In the genomic region with DNA sequence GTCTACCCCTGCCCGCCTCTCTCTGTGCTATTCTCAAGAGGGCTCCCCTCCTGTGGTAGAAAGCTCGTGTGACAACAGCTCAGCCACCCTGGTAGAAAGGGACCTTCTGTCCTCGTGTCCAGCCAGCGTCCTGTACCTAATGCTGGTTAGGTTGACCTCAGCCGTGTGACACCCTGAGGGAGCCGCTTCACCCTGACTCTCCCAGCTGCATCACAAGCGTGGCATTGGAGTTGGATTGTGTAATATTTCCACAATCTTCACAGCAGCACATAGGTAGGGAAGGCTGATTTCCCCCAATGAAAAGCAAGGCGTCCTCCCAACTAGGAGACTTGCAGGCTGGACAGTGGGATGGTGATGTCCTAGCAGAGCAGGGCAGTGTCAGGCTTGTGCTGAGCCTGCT, we compare ENCODE assay signal across 14 mouse cellular contexts. TPM values are rescaled to one million over a fixed set of nuclear protein-coding genes. Genes with fewer than 3 reads are reported as not detected.
DNase-seq lines count a peak whose midpoint lies in the region; ATAC-seq and TF ChIP-seq lines count a peak whose summit lies in the region.
"Had no signal": no experiment of that assay in that cellular context is flagged by ENCODE, and none has a peak within 500 bp of the region (broad histone marks: within the 10 kb centered on the region; RNA-seq: fewer than 3 reads in every experiment).

No protein-coding gene starts in this region.

- H3K4me2 ChIP-seq in liver, embryonic 14.5 days (ENCODE audit: low read depth): peak overlapping the region; percentile 17; the same call in 1 of the 2 replicates
- H3K4me2 ChIP-seq: neural tube, embryonic 12.5 days had no signal

- TF ChIP-seq POLR2A in spleen, adult 2 months (IDR thresholded peaks at IDR 0.05; ENCODE audit: low read depth, low read length): no peak

- TF ChIP-seq CTCF in spleen, adult 2 months (IDR thresholded peaks at IDR 0.05; ENCODE audit: extremely low read depth, insufficient read depth, insufficient read length, insufficient replicate concordance): no peak
- TF ChIP-seq CTCF in liver, embryonic 14.5 days (IDR thresholded peaks at IDR 0.05; ENCODE audit: low read depth): no peak

- H3K9me3 ChIP-seq in liver, embryonic 14.5 days (ENCODE audit: control insufficient read depth, low read length): no peaks in the 10 kb centered on the region
- H3K9me3 ChIP-seq: neural tube, embryonic 12.5 days had no signal

- H3K36me3 ChIP-seq in spleen, adult 2 months (ENCODE audit: control insufficient read depth, insufficient read depth, low read length): peaks cover 12% of the 10 kb centered on the region
- peaks cover 98% of the 10 kb centered on the region for H3K36me3 ChIP-seq in liver, embryonic 14.5 days (replicated peaks; ENCODE audit: control insufficient read depth, insufficient read depth, low read depth)

- H3K4me1 ChIP-seq in spleen, adult 2 months (ENCODE audit: control insufficient read depth, insufficient read depth, insufficient read length): peaks cover 12% of the 10 kb centered on the region; the same call in 1 of the 2 replicates
- H3K4me1 ChIP-seq in liver, embryonic 14.5 days (replicated peaks; ENCODE audit: control insufficient read depth in 2 of 2, insufficient read depth in 2 of 2, low read length in 1 of 2): peaks cover 32 to 46% of the 10 kb centered on the region in 2 experiments
- H3K4me1 ChIP-seq: neural tube, embryonic 12.5 days had no signal

- WGBS in spleen, adult 2 months: 92% methylated on average over 8 of the region's 8 CpGs
- 82% methylated on average over 8 of the region's 8 CpGs for WGBS in liver, embryonic 14.5 days (ENCODE audit: insufficient replicate concordance)

- H3K27ac ChIP-seq in spleen, adult 2 months (ENCODE audit: insufficient read depth, low read length): peak overlapping the region; percentile 0; the same call in 1 of the 2 replicates
- peak overlapping the region; percentile 95 for H3K27ac ChIP-seq in liver, embryonic 14.5 days
- H3K27ac ChIP-seq: kidney, postnatal 0 days; neural tube, embryonic 12.5 days had no signal

- H3K27me3 ChIP-seq in spleen, adult 2 months (ENCODE audit: control insufficient read depth, insufficient read depth, low read length): no peaks in the 10 kb centered on the region
- no peaks in the 10 kb centered on the region for H3K27me3 ChIP-seq in liver, embryonic 14.5 days (ENCODE audit: control insufficient read depth, insufficient read depth, low read length)
- H3K27me3 ChIP-seq: neural tube, embryonic 12.5 days had no signal

- ATAC-seq in liver, embryonic 14.5 days (ENCODE audit: insufficient read depth): no peak
- ATAC-seq: forebrain, postnatal 0 days had no signal

- peak; percentile 88 for DNase-seq in heart, adult 11 months
- no peak for DNase-seq in heart, adult 9 months (ENCODE audit: low spot score in 2 of 2)
- no peak for DNase-seq in spleen, adult 2 months (ENCODE audit: low read depth in 1 of 2, low spot score in 2 of 2)
- DNase-seq in spleen, postnatal 4 days (ENCODE audit: low spot score in 2 of 2): no peak
- no peak for DNase-seq in liver, embryonic 14.5 days (ENCODE audit: low read depth in 3 of 3, low spot score in 3 of 3)
- DNase-seq in thymus, postnatal 4 days: no peak
- no peak for DNase-seq in adrenal gland, postnatal 36 days
- DNase-seq in left cerebral cortex, adult 11 months (ENCODE audit: low spot score): no peak
- DNase-seq: cerebellum, postnatal 14 days; forebrain, postnatal 0 days; gastrocnemius, postnatal 36 days; right cerebral cortex, postnatal 14 days had no signal

- no peak overlapping the region for H3K9ac ChIP-seq in liver, embryonic 14.5 days (replicated peaks)
- H3K9ac ChIP-seq: forebrain, postnatal 0 days; neural tube, embryonic 12.5 days had no signal

- TF ChIP-seq EP300 in liver, embryonic 14.5 days (IDR thresholded peaks at IDR 0.05; ENCODE audit: low read depth): no peak

- H3K4me3 ChIP-seq in spleen, adult 2 months (ENCODE audit: extremely low read depth, insufficient read depth, insufficient read length): no peak overlapping the region
- H3K4me3 ChIP-seq in liver, embryonic 14.5 days (ENCODE audit: insufficient read depth in 1 of 2, low read depth in 2 of 2, low read length in 2 of 2): no peak overlapping the region
- H3K4me3 ChIP-seq: neural tube, embryonic 12.5 days had no signal

RNA-seq across cellular contexts. Expression of a gene that starts 14.1 kb away (rescaled TPM):
- 32.1 and 33.5 TPM in 2 replicates for polyA plus RNA-seq in spleen, adult 2 months (2012; rRNA removed)
- 38.4 and 40.5 TPM in 2 replicates for polyA plus RNA-seq in liver, embryonic 14.5 days (2012; rRNA removed)
- 50.3 and 53.4 TPM in 2 replicates for polyA plus RNA-seq in liver, embryonic 14.5 days (2014; fragmentation: Nextera tagmentation; extraction: Ambion mirVana)
- total RNA-seq in adrenal gland, postnatal 36 days (2021): 1 to 10 TPM; 2.1 to 2.3 TPM

RNA-seq across cellular contexts. Expression of a gene that starts 19.9 kb away (rescaled TPM):
- polyA plus RNA-seq in spleen, adult 2 months (2012; rRNA removed): 1.9 and 2.5 TPM in 2 replicates
- 1.1 and 1.2 TPM in 2 replicates for polyA plus RNA-seq in liver, embryonic 14.5 days (2012; rRNA removed)
- 0.66 and 0.85 TPM in 2 replicates for polyA plus RNA-seq in liver, embryonic 14.5 days (2014; fragmentation: Nextera tagmentation; extraction: Ambion mirVana)
- total RNA-seq in adrenal gland, postnatal 36 days (2021): 1 to 10 TPM; 1.7 to 2.1 TPM

RNA-seq across cellular contexts. Expression of a gene that starts 43.0 kb away (rescaled TPM):
- 138 and 195 TPM in 2 replicates for polyA plus RNA-seq in spleen, adult 2 months (2012; rRNA removed)
- 23.0 and 29.8 TPM in 2 replicates for polyA plus RNA-seq in liver, embryonic 14.5 days (2012; rRNA removed)
- polyA plus RNA-seq in liver, embryonic 14.5 days (2014; fragmentation: Nextera tagmentation; extraction: Ambion mirVana): 33.2 and 33.8 TPM in 2 replicates
- total RNA-seq in adrenal gland, postnatal 36 days (2021): 10 to 100 TPM; 60.0 to 74.0 TPM
